1 mouse cellular context compared by ENCODE assay signal in the genomic region with DNA sequence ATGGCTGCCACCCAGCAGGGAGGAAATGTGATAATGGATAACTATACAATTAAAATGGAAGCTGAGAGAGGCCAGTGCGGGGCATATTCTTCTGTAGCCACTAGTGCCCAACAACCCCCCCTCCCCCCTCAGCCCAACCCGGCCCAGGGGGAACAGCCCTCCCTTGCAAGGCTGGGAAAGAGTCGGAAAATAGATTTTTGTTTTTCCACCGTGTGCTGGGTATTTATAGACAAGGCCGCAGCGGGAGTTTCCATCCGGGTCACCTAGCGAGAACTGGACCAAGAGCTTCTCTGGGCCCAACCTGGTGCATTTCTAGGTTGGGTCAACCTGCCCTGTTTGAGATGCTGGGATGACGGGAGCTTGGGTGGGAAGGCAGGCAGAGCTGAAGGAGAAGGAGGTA.
A peak's percentile ranks its signal among the peaks of the same experiment; 100 is the strongest.
TF ChIP-seq lines count a peak whose summit lies in the region.

No protein-coding gene starts in this region.

TF ChIP-seq in CH12.LX, 34 proteins besides CTCF, POLR2A, EP300 and RAD21 (continued from another document):
- TF ChIP-seq TCF12 (IDR thresholded peaks at IDR 0.05; ENCODE audit: low read depth, low read length), result peak; percentile 24; the same call in 1 of the 2 replicates
